Mouse (Mus musculus) CH12.LX (cell line): ENCODE measurements around the gene Klhdc10.

Source experiments
- CHD1 ChIP-seq: IDR thresholded peaks from 2 replicates; pipeline ENCODE4 v1.6.1; 2012; ENCODE audit warnings: low read depth, low read length, improper control_type of control experiment, inconsistent platforms
- CHD2 ChIP-seq: IDR thresholded peaks from 2 replicates; pipeline ENCODE4 v1.6.1; 2011; ENCODE audit warnings: low read length, improper control_type of control experiment
- CTCF ChIP-seq, 2 experiments: IDR thresholded peaks in 1 of 2; conservative IDR thresholded peaks in 1 of 2; 2 replicates each; pipeline ENCODE4 v1.5.1; 2011 to 2012; ENCODE audit warnings: low read depth in 2 of 2, low read length in 2 of 2, improper control_type of control experiment in 1 of 2, inconsistent platforms in 1 of 2, mild to moderate bottlenecking in 1 of 2, moderate library complexity in 1 of 2
- ELF1 ChIP-seq: IDR thresholded peaks from 2 replicates; pipeline ENCODE4 v1.6.1; 2014; ENCODE audit warnings: low read depth, mild to moderate bottlenecking, inconsistent platforms, low read length, improper control_type of control experiment
- EP300 ChIP-seq: IDR thresholded peaks from 2 replicates; pipeline ENCODE4 v1.6.1; 2011; ENCODE audit warnings: low read length, improper control_type of control experiment
- MAX ChIP-seq: IDR thresholded peaks from 2 replicates; pipeline ENCODE4 v1.6.1; 2011; ENCODE audit warnings: low read length, improper control_type of control experiment
- POLR2A ChIP-seq: IDR thresholded peaks from 2 replicates; pipeline ENCODE4 v1.6.1; 2011; ENCODE audit warnings: low read depth, mild to moderate bottlenecking, improper control_type of control experiment, low read length
- USF2 ChIP-seq: conservative IDR thresholded peaks from 2 replicates; pipeline ENCODE4 v1.6.1; 2011; ENCODE audit warnings: low read depth, low read length, improper control_type of control experiment
- ZMIZ1 ChIP-seq: IDR thresholded peaks from 2 replicates; pipeline ENCODE4 v1.6.1; 2012; ENCODE audit warnings: low read depth, mild to moderate bottlenecking, inconsistent platforms, low read length, improper control_type of control experiment

DNA sequence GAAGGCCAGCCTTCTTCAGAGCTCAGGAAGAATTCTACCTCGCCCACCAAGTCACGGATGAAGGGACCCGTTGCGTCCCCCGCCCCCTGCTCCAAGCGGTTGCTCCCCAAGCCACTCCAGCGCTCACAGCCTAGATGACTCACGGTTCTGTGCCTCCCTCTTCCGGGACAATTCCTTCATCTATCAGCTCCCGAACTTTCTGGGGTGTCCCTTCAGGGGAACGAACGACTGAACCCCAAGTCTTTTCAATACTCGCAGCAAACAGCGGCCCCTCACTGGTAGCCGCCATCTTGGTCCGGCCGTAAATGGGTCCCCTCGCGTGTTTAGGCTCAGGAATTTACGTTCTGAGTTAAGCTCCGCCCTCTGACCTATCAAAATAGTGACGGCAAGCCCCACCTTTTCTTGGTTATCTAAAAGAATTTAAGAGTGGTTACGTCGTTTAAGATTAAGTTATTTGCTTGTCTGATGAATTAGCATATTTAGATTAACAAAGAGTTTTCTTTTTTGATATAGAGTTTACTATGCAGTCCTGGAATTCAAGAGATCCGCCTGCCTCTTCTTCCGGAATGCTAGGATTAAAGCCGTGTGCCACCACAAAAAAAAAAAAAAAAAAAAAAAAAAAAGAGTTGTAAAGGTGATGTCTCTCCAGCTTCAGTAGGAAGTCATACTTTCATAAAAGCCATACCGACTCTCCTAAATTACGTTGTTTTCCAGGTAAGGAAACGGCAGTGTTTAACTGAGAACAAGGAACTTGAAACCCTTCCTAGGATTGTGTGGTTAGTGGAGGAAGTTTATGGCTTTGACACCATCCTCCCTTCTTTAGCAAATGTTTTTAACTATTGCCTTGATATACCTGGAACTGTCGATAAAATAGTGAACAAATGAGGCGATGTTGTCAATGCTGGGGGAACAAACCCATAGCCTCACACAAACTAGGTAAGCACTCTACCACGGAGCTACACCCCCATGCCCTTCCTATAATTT, 10.7 kb upstream of the Klhdc10 start, which contains the start of gene Zc3hc1:
- TF ChIP-seq CTCF (conservative IDR thresholded peaks at IDR 0.05 in 1 of 2, IDR thresholded peaks at IDR 0.05 in 1 of 2; ENCODE audit: low read depth in 2 of 2, low read length in 2 of 2) = no peak
- TF ChIP-seq POLR2A = peak; percentile 90
- TF ChIP-seq ZMIZ1 = peak; percentile 61; the same call in 1 of the 2 replicates
- peak; percentile 59; the same call in 1 of the 2 replicates for TF ChIP-seq CHD2
- no peak for TF ChIP-seq EP300
- no peak for TF ChIP-seq MAX
- peak; percentile 81; the same call in 1 of the 2 replicates for TF ChIP-seq CHD1
- no peak for TF ChIP-seq USF2
- peak; percentile 67 for TF ChIP-seq ELF1
